Mouse (Mus musculus) kidney, embryonic 14.5 days (tissue): ENCODE measurements at regions not wholly inside any gene's neighbourhood (a gene's known extent, or its start where the extent isn't known, plus 50 kb on each side); places are given as distances from the start of the nearest gene placed in this dataset.

Experiments
- ATAC-seq: fragments of 200-750 bp; cut with Nextera tagmentation; 2 replicates; pipeline ENCODE4 v1.8.0; 2017; ENCODE audit warnings: moderate number of reproducible peaks, mild to moderate bottlenecking, moderate TSS enrichment, moderate library complexity; ENCODE audit not compliant: low FRiP score, low TSS enrichment
- H3K27ac ChIP-seq: fragments of 300-500 bp; sonication (generic); 2 replicates; pipeline ENCODE4 v1.5.1; 2014; ENCODE audit warnings: low read depth, mild to moderate bottlenecking, low read length, moderate library complexity, mixed read lengths
- H3K27me3 ChIP-seq: fragments of 300-500 bp; sonication (generic); 2 replicates; pipeline ENCODE4 v1.6.1; 2014; ENCODE audit warnings: mild to moderate bottlenecking, low read length; ENCODE audit not compliant: control insufficient read depth, insufficient read depth
- H3K36me3 ChIP-seq: fragments of 300-500 bp; sonication (generic); 2 replicates; pipeline ENCODE4 v1.6.1; 2014; ENCODE audit warnings: low read length, mixed read lengths; ENCODE audit not compliant: control insufficient read depth, insufficient read depth
- H3K4me1 ChIP-seq: fragments of 300-500 bp; sonication (generic); 2 replicates; pipeline ENCODE4 v1.6.1; 2014; ENCODE audit warnings: low read length, mixed read lengths; ENCODE audit not compliant: control insufficient read depth, insufficient read depth
- H3K4me2 ChIP-seq: fragments of 300-500 bp; sonication (generic); replicated peaks from 2 replicates; pipeline ENCODE4 v1.6.1; 2014; ENCODE audit warnings: low read depth, mild to moderate bottlenecking, low read length
- H3K4me3 ChIP-seq: fragments of 300-500 bp; sonication (generic); 2 replicates; pipeline ENCODE4 v1.5.1; 2014; ENCODE audit warnings: mild to moderate bottlenecking, low read length
- H3K9ac ChIP-seq: fragments of 300-500 bp; sonication (generic); 2 replicates; pipeline ENCODE4 v1.6.1; 2014; ENCODE audit warnings: low read depth, mild to moderate bottlenecking, low read length, moderate library complexity
- H3K9me3 ChIP-seq: fragments of 300-500 bp; sonication (generic); 2 replicates; pipeline ENCODE4 v1.6.1; 2016; ENCODE audit warnings: low read length; ENCODE audit not compliant: control insufficient read depth
- WGBS: fragments of 180-500 bp; shearing (Covaris S2); extraction: QIAGEN DNeasy Blood & Tissue Kit; methylation state at CpG from one replicate; pipeline ENCODE4 v1.1.7; 2014; 5-methylcytosine and 5-hydroxymethylcytosine counted together

DNA sequence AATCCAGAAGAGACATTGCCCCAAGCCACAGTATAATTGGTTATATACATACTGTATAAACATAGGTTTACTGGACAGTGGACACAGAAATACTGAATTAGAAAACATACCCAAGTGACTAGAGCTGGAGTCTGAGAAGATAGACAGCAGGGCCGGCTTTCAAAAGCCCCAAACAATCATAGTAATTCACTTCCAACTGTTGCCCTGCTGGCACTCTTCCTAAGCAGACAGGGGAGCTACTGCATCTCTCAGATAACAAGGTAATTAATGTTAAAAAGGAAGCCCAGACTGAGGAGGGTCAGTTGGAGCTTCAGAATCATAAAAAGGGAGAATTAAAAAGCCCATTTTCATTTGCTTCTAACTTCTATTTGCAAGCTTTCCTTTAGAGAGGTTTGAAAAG, 764.5 kb downstream of the Vgll3 start:
- no peak overlapping the region for H3K9ac ChIP-seq
- no peak overlapping the region for H3K27ac ChIP-seq
- no peak for ATAC-seq
- 26% methylated on average over 1 of the region's 1 CpGs for WGBS
- H3K27me3 ChIP-seq: no peaks in the 10 kb centered on the region
- no peaks in the 10 kb centered on the region for H3K36me3 ChIP-seq
- H3K4me3 ChIP-seq: no peak overlapping the region
- H3K4me1 ChIP-seq: no peaks in the 10 kb centered on the region
- H3K4me2 ChIP-seq: no peak overlapping the region
- no peaks in the 10 kb centered on the region for H3K9me3 ChIP-seq

DNA sequence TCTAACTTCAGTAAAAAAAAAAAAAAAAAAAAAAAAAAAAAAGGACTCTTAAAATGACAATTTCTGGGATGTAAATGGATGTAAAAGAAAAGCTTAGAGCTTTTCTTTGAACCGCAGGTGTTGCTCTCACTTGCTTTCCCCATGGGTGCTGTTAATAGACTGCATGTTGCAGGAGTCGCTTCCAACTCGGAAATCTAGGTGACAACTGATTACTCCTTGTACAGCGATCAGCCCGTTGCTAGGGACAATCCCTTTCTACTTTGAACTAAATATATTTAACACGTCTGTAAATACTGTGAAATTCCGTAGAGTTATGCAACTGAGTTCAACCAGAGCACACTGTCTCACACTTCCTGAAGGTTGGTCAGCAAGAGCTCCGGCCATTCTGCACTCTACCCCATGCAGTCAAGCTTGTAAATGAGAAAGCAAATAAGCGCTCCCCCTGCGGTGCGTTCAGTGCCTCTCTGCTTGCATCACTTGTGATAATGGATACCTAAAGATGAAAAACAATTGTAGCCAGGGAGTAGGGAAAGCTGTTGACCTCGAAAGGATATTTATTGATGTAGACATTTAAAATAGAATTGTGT, 770.7 kb downstream of the Vgll3 start:
- Histone ChIP-seq H3K4me2 (peak overlapping the region; percentile 40), H3K36me3 (no peaks in the 10 kb centered on the region), H3K9me3 (no peaks in the 10 kb centered on the region), H3K9ac (no peak overlapping the region), H3K27me3 (no peaks in the 10 kb centered on the region), H3K4me1 (no peaks in the 10 kb centered on the region), H3K27ac (no peak overlapping the region), H3K4me3 (no peak overlapping the region; the same call in 1 of the 2 replicates)
- ATAC-seq: peak; percentile 87; the same call in 1 of the 2 replicates
- WGBS: 5% methylated on average over 12 of the region's 12 CpGs

DNA sequence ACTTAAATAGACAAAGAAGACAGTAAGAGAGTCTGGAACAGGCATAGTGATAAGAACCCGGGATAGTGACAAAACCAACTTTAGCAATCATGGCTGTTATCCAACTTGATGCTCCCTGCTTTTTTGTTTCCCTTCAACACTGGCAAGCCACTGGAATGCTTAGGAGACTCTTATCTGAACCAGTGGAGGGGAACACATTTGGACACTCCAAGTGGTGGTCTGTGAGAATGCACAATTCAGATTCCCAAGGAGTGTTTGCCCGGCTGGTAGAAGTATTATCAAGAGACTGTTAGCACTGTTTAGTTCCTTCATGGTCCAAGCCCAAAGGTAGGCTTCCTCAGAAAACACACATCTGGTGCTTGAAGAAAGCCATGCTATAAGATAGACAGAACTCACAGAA, 787.2 kb downstream of the Vgll3 start:
- Histone ChIP-seq H3K9me3 (no peaks in the 10 kb centered on the region), H3K4me2 (no peak overlapping the region), H3K4me3 (no peak overlapping the region), H3K36me3 (no peaks in the 10 kb centered on the region), H3K27me3 (no peaks in the 10 kb centered on the region), H3K4me1 (no peaks in the 10 kb centered on the region), H3K9ac (no peak overlapping the region), H3K27ac (no peak overlapping the region)
- ATAC-seq: peak; percentile 85; the same call in 1 of the 2 replicates
- 71% methylated on average over 2 of the region's 2 CpGs for WGBS

DNA sequence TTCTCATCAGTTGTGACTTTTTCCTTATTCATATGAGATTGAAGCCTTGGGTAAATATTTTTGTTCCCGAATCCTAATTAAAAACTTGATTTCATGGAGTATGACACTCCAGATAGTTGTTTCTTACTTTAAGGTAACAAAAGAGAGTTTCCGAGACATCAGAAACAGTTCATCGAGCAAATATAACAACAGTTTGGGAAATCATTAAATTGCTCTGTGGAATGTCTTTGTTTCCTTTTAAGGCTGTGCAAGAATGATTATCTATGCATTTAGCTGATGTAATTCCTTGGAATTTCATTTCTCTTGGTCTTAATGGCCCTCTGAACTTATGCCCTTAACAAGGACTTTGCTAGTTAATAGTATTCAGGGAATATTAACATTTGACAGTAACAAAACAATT, 787.6 kb downstream of the Vgll3 start:
- Histone ChIP-seq H3K36me3 (no peaks in the 10 kb centered on the region), H3K4me2 (no peak overlapping the region), H3K4me3 (no peak overlapping the region), H3K9me3 (no peaks in the 10 kb centered on the region), H3K9ac (no peak overlapping the region), H3K4me1 (no peaks in the 10 kb centered on the region), H3K27ac (no peak overlapping the region), H3K27me3 (no peaks in the 10 kb centered on the region)
- ATAC-seq: no peak
- 63% methylated on average over 3 of the region's 3 CpGs for WGBS

DNA sequence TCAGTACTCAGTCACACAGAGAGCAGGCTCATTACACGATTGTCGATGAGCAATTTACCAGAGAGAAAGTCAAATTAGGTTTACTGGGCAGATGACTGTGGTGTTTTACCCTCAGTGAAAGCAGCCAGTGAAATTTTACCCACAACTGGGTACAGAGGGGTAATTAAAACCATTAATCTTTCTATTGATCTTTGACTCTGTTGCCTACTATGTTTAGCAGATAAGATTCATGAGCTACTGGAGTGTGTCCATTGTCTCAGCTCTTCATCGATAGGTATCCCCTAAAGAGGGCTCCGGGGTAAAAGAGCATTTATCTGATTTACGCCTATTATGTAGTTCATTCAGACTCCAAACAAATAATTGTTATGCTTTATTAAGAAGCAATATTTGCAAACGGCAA, 788.8 kb downstream of the Vgll3 start:
- H3K27me3 ChIP-seq: no peaks in the 10 kb centered on the region
- no peak overlapping the region for H3K4me2 ChIP-seq
- no peak overlapping the region for H3K27ac ChIP-seq
- no peak overlapping the region for H3K4me3 ChIP-seq
- no peaks in the 10 kb centered on the region for H3K9me3 ChIP-seq
- ATAC-seq: no peak
- 47% methylated on average over 6 of the region's 6 CpGs for WGBS
- H3K4me1 ChIP-seq: no peaks in the 10 kb centered on the region
- no peak overlapping the region for H3K9ac ChIP-seq
- H3K36me3 ChIP-seq: no peaks in the 10 kb centered on the region
